Mouse (Mus musculus): ENCODE measurements around the gene Fam129c.

Fam129c gene

DNA sequence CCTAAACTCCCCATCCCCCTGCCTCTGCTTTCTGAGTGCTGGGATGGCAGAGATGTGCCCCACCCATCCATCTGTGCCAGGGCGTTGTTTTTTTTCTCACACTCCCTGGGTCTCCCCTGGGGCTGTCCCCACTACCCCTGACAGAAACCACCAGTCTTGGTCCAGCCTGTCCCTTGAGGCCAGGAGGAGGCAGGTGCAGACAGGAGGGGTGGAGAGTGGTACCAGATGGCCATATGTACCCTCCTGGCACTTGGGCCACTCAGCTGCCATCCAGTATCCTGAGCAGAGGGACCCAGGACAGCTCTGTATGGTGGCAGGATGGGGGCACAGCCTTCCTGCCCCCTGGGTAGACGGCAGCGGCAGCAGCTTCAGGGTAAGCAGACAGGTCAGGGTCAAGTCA lies at the start of gene Fam129c:
Gene Fam129c (plus strand): TSS at position 198 of the 400 bp plus-strand sequence.
- no peak for DNase-seq (ENCODE audit: low read depth in 1 of 2, low spot score in 2 of 2)

DNA sequence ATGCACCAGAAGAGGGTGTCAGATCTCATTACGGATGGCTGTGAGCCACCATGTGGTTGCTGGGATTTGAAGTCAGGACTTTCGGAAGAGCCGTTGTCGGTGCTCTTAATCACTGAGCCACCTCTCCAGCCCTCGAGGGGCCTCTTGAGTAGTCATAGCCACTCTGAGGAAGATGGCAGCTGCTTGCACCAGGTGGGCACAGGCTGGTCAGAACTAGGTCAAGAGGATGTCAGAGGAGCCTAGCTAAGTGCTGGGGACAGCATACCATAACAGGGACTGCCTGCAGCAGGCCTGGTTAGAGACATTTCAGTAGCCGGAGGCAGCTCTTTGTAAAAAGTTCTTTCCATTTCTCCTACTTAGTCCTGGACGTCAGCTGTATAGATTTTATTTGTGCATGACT lies 46.7 kb upstream of the Fam129c start:
- no peak for DNase-seq (ENCODE audit: low read depth in 1 of 2, low spot score in 2 of 2)

DNA sequence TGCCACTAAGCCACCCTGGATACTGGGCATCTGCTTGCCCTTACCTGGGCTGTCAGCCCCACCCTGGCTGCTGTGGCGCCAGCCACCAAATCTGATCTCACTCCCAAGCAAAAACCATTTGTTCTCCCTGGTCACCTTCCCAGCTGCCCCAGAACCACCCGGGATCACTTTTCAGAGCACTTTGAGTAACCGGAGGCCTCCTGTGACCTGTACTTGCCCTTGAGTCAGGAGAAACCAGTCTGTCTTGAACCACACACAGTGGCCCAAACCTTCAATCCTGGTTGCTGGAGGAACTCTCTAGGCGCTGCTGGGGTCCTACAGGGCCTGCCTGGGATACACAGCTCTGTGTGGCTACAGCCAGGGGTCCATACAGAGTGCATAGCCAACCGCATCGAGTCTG lies 44.7 kb upstream of the Fam129c start:
- DNase-seq (ENCODE audit: low read depth in 1 of 2, low spot score in 2 of 2): no peak

DNA sequence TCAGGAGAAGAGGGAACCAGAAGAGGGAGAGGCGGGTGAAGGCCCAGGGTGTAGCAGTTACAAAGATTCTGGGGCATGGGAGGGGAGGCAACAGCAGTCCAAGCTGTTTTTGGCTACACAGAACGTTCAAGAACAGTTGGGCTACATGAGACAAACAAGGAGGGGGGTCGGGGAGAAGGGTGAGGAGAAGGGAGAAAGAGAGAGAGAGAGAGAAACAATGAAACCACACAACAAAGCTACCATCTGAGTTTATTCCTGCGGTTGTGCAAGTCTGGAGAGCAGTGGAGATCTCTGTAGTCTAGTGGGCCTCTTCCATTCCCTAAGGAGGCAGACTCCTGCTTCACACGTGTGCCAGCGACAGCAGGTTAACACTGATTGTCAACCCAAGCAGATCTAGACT lies 43.4 kb upstream of the Fam129c start:
- no peak for DNase-seq (ENCODE audit: low read depth in 1 of 2, low spot score in 2 of 2)

DNA sequence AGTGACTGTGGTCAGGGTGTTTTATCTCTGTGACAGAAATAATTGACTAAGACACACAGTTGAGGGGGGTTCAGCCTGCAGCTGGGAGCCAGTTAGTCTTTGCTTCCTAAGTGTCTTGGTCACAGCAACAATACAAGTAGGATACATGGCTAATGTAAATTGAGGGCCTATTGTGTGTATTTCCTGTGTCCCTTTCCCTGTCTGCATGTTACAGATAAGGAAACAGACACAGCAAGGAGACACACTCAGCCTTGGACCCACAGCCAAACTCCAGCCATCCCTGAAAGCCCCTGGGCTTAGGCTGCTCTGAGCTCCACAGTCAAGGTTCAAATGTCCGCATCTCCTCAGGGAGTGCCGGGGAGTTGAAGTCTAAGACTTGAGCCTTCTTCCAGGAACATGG lies 42.8 kb upstream of the Fam129c start:
- no peak for DNase-seq (ENCODE audit: low read depth in 1 of 2, low spot score in 2 of 2)

DNA sequence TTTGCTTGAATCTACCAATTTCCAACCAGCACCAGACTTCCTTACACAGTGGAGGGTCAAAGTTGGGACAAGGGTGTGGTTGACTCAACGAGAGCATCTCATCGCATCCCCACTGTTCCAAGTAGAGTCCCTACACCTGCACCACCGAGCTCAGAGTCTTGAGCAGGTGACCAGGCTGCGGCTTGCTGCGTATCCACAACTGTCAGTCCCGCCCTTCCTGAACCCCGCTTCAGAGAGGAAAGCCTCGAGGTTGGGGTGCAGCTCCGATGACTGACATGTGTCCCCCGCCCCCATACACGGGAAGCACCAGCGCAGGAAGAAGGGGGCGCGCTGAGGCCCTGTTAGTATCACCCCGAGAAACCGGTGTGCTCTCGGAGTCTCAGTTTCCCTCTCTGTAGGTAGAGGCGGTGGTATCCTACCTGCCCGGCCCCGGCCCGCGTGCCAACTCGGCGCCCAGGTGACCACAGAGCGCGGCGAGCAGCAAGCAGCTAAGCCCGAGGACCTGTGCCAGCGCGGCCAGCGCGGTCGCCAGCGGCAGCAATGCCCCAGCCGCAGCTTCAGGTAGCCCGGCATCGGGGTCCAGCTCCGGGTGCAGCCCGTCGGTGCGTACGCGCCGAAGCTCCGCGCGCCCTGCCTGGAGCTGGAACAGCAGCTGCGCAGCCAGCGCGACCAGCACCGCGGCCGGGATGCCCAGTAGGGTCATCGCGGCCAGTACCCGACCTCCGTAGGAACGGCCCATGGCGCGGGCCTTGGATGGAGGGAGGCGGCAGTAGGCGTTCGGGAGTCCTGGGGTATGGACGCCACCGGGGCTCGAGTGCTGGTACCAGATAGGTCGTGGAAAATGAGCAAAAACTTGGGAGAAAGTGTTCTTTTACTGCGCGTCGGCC lies 39.1 kb upstream of the Fam129c start, which contains the start of gene Tmem221:
Gene Tmem221 (minus strand): TSS at position 801 of the 887 bp plus-strand sequence.
- DNase-seq (ENCODE audit: low read depth in 1 of 2, low spot score in 2 of 2): no peak

DNA sequence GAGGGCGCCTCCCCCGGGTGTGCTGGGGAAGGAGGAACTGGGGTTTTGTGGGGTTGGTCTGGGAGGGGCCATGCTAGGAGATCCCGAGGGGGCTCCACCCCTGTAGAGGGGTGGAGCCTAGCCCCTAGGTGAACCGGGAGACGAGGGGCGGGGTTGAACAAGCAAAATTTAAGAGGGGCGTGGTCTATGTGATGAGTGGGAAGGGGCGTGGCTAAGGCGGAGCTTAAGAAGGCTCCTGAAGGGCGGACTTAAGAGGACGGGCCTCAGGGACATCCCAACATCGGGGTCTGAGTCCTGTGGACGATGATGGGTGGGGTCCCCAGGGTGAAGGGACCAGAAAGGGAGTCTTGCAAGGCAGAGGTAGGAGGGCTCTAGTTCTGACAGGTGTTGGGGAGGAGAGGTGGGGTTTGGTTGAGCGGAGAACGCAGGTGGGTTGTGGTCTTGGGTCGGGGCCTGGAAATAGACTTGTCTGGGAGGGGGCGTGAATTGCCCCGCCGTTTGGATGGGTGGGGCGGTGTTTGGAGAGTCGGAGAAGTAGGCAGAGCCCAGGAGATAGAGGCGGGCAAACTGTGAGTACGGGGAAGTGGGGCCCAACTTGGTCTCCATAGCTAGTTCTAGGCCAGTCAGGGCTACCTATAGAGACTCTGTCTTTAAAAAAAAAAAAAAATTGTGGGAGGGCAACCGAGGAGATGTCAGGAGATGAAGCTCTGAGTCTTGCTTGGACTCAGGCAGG lies 38.3 kb upstream of the Fam129c start:
- DNase-seq (ENCODE audit: low read depth in 1 of 2, low spot score in 2 of 2): peak in 1 of 2 experiments; percentile 57

DNA sequence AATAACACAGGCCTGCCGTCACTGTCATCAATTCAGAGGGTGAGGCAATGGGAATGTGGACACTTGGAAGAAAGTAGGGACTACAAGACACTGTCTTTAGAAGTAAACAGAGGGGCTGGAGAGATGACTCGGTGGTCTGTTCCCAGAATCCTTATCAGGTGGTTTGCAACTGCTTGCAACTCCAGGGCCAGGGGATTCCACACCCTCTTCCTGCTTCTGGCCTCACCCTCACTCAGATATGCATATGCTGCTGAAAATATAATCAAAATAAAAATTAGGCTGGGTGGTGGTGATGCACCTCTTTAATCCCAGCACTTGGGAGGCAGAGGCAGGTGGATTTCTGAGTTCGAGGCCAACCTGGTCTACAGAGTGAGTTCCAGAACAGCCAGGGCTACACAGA lies 37.4 kb upstream of the Fam129c start:
- no peak for DNase-seq (ENCODE audit: low read depth in 1 of 2, low spot score in 2 of 2)

DNA sequence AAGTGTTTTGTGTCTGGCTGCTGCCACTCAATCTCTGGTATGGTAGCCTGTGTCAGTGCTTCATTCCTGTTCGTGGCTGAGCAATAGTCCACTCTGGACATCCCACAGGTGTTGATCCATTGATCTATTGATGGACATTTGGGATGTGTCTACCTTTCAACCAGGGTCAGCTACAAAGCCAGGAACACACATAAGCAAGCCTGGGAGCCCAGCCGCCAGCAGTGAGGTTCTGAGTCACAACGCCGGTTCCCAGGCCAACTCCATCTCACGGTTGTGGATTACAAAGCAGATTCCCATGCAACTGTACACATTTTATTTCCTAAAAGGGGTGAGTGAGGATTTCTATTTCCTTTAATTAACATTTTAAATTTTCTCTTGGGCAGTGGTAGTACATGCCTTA lies 36.7 kb upstream of the Fam129c start:
- no peak for DNase-seq (ENCODE audit: low read depth in 1 of 2, low spot score in 2 of 2)

DNA sequence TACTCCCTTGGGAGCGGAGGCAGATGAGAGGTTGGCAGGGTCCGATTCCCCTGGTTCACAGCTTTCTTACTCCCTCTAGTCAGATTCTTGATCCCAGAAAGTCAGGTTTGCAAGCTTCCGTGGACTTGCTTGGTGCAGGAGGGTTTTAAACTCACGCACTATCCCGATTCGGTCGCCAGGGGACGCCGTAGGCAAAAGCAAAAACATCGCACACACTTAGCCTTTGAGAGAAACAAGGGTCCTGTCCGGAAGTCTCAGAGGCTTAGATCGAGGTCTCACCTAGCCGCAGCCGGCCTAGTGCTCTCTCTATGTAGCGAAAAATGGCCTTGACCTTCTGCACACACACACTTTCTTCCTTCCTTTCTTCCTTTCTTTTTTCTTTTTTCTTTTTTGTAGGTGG lies 36.0 kb upstream of the Fam129c start:
- peak in 1 of 2 experiments; percentile 37 for DNase-seq (ENCODE audit: low read depth in 1 of 2, low spot score in 2 of 2)

DNA sequence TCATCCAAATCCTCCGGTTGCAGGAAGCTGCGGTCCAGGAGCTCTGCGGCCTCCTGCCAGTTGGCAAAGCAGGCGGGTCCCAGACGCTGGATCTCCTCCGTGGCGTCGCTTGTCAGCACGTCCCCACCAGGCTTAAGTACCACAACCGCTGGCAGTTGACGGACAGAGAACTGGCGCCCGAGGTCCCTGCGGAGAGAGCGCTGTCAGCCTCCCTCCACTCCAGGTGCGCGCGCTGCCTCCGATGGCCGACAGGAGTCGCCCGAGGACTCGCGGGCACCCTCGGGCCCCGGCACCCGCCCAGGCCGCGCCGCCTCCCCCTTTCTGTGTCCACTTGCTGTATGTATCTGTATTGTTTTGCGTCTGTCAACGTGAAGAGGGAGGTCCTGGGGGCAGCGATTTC lies 34.7 kb upstream of the Fam129c start:
- peak; percentile 46 to 66 for DNase-seq (ENCODE audit: low read depth in 1 of 2, low spot score in 2 of 2)

DNA sequence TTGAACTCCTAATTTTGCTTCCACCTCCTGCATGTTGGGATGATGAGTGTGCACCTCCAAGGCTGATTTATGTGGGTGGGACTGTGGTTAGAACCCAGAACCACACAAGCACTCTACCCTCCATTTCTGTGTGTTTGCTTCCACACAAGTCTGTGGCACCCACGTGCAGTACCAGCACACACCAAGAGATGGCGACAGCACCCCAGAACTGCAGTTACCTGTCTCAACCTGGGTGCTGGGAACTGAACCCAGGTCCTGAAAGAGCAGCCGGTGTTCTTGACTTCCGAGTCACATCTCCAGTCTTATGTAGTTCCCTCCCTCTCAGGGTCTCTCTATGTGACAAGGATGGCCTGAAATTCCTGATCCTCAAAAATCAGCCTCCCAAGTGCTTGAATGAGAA lies 33.5 kb upstream of the Fam129c start:
- DNase-seq (ENCODE audit: low read depth in 1 of 2, low spot score in 2 of 2): no peak

DNA sequence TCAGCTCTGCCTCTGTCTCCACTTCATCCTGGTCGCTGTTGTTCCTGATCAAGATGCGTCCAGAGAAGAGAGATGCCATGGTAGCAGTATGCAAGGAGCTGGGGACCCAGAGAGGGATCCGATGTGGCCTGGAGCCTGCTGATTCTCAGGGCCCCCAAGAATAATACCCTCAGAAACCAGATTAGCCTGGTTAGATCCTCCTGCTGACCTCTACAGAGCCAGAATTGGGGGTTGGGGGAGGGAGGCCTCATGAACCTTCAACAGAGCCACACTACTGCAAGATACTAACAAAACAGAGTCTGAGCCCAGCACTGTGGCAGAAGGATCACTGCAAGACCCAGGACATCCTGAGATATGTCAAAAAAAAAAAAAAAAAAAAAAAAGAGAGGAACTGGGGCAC lies 30.9 kb upstream of the Fam129c start, which contains the start of gene Nxnl1:
Gene Nxnl1 (minus strand): TSS at position 101 of the 400 bp plus-strand sequence.
- no peak for DNase-seq (ENCODE audit: low read depth in 1 of 2, low spot score in 2 of 2)

DNA sequence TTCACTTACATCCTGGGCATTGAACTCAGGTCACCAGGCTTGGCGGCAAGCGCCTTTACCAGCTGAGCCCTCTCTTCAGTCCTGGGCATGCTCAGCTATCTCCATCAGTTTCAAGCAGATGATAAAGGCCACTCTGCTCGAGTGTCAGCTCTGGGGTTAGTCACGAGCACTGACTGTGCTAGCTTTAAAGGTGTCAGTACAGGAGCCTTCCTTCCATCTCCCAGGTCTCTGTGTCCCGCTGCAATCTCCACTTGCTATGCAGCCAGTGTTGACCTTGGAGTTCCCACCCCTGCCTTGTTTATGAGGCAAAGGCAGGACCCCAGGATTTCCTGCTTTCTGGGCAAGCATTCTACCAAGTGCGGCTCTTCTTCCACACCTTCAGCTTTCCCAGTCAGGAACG lies 29.9 kb upstream of the Fam129c start:
- no peak for DNase-seq (ENCODE audit: low read depth in 1 of 2, low spot score in 2 of 2)

DNA sequence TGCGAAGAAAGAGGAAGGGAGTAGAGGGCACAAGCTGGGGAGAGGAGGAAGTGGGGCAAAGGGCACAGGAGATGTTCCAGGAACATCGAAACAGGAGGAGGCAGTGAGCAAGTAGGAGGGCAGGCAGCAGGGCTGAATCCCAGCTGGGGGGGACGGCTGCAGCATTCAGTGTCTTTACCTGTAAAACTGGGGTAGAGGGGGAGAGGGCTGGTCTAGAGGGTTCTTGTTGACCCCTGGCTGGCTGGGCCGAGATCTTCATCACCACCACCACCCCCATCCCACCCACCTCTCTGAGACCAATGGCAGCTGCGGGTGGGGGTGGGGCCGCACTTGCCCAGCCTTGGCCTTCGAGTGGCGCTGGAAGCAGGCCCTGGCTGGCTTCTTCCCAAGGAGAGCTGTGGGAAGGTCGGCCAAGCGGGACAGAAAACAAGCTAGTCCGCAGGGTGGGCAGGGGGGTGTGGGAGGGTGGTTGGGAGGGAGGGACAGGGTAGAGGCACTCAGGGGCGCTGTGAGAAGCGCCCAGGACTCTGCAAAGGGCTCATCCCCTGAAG lies 29.0 kb upstream of the Fam129c start, which contains the start of gene Slc27a1:
Gene Slc27a1 (plus strand): TSS at position 496 of the 551 bp plus-strand sequence.
- no peak for DNase-seq (ENCODE audit: low read depth in 1 of 2, low spot score in 2 of 2)

DNA sequence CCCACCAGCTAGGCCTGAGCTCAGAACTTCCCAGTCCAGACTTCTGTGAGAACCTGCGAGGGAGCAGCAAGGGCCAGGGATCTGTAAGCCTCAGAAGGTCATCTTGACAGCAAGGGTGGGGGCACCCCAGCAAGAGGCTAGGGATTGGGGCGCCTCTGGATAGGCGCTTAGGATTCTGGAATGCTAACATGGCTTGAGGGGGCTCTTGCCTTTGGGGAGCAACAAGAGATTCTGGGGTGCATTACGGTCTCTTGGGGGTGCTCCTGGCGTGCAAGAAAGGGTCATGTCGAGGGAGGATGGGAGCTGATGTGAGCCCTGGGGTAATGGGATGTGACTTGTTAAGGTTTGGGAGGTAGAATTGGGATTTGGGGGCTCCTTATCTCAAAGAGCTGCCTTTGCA lies 28.5 kb upstream of the Fam129c start:
- no peak for DNase-seq (ENCODE audit: low read depth in 1 of 2, low spot score in 2 of 2)

DNA sequence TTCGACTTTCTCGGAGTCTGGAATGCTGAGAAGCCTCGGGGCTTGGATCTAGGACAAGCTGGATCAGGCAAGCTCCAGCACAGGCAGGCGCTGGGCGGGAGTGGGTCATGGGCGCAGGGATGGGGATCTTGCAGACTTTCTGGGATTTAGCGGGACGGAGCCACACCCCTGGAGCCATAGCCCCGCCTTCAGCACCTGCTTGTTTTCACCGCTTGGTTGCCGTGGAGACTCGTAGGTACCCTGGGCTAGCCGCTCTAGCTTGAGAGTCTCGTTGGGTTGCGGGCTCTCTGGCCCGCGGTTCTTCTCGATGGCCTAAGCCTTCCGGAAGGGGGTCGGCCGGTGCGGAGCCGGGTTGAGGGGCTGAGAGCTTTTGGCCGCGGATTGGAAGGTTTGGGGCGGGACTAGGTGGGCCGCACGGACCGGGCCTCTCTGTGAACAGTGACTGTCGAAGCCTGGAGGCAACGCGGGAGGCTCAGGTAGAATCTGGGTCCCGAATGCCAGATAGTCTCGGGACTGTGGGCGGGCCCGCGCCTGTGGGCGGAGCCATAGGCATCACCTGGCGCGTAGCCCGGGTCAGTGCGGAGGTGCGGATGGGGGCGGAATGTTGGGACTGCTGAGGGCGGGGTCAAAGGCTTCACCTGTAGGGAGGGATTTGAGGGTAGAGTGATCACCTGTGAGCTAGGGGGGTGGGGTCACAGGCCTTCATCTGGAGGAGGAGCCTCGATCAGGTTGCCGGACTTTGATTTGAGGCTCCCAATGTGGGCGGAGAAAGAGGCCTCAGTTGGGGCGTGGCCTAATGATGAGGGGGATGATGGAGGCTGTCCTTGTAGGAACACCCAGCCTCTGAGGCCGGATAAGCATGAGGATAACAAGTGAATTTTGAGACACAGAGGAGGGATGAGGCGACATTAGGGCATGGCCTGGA lies 27.8 kb upstream of the Fam129c start:
- DNase-seq (ENCODE audit: low read depth in 1 of 2, low spot score in 2 of 2): peak in 1 of 2 experiments; percentile 50

DNA sequence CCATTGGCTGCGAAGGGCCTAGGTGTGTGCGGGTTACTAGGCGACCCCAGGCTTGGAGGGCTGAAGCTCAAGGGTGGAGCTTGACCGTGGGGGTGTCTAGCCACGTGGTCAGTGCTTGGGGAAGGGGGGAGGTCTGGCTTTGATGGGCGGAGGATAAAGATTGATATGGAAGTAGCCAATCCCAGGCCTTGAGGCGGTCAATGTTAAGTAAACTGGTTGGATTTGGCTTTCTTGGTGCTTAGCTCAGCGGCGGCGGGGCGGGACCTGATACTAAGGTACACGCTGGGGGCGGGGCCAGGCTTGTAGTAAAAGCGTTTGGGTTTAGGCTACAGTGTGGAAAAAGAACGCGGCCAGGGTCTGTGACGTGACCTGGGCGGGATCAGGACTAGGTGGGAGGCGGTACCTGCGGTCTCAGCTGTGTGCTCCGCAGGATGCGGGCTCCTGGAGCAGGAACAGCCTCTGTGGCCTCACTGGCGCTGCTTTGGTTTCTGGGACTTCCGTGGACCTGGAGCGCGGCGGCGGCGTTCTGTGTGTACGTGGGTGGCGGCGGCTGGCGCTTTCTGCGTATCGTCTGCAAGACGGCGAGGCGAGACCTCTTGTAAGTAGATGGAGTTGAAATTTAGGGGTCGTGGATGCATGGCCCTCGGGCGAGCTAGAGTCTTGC lies 27.0 kb upstream of the Fam129c start:
- peak in 1 of 2 experiments; percentile 64 for DNase-seq (ENCODE audit: low read depth in 1 of 2, low spot score in 2 of 2)

DNA sequence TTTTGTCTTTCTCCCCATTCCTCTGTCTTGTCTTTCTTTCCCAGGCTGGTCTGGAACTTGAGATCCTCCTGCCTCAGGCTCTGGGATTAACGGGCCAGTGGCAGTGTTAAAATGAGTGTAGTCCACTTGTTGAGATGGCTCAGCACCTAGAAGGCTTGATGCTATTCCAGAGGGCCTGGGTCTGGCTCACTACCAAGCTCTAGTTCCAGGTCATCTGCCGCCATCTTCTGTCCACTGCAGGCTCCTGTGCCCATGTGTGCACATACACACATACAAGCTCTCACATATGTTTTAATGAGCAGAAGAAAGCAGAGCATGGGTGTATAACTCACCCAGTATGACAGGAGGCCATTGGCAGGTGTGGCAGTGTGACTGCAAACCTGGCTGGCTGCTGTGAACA lies 25.4 kb upstream of the Fam129c start:
- no peak for DNase-seq (ENCODE audit: low read depth in 1 of 2, low spot score in 2 of 2)
